Mouse (Mus musculus) urinary bladder, postnatal 4 days (tissue): ENCODE results near the gene Xpnpep2.
A peak's percentile ranks its signal among the peaks of the same experiment; 100 is the strongest.

Experiments used
- DNase-seq, 2 experiments: peaks; one replicate each; pipeline ENCODE4 v3.0.0; 2021 to 2022; ENCODE audit warnings: low spot score in 2 of 2

Gene Xpnpep2

DNA sequence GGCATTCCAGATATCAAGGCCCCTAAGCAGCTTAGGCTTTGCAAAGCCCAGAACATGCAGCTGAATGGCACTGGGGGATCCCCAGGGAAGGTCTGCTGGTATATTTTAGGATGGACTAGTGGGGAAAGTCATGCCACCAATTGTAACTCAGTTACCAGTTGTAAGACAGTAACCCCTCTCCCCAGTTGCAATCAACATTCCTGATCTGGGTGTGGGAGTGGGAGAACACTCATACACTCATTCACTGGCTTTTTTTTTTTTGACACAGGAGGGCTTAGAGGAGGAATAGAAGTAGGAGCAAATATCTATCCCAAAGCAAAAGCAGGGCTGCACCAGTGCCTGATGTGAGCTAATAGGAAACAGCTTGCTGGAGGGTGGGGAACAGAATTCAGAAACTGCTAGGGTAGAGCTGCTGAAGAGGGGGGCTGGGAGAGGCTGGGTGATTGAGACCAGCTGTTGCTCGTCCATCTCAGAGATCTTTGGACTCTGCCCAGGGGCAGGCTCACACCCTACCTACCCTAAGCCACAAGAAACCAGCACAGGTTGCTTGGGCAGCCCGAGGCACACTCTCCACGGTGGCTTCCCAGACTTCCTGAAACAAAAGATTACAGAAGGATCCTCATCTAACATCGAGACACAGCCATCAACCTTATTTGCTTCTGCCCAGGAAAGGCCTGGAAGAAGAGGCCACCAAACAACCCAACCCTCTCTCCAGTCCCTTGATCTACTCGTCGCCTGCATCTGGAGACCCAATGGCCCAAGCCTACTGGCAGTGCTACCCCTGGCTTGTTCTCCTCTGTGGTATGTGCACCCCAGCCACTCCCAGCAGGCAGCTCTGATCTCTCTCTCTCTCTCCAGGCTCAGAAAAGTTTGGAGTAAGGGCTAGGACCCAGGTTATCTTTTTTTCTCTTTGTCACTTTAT, at the start of gene Xpnpep2:
Xpnpep2 (plus strand) TSS at position 332 of the 922 bp plus-strand sequence.
- DNase-seq, result no peak

- no peak for DNase-seq
These were observed 46.0 kb upstream of the Xpnpep2 start for GRCm38 (mm10) chrX:48062481-48062880.

GRCm38 (mm10) chrX:48064166-48064853, 44.2 kb upstream of the Xpnpep2 start:
- DNase-seq, result no peak

DNA sequence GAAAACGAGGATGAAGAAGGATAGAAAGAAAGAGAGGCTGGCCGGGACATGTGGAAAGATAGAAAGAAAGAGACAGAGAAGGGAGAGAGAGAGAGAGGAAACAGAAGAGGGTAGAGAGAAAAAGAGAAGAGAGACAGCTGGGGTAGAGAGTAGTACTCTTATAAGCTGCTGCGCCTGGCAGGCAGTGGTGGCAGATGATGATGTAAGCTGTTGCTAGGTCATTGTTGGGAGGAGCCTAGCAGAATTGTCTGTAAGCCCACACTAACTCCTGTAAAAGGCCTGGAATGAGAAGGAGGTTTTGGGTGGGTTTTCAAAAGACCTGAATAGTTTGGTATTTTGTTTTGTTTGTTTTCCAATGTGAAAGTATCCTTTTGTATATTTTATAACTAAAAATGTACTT, 41.6 kb upstream of the Xpnpep2 start:
- DNase-seq, result no peak

- DNase-seq, result no peak
These were observed 36.6 kb upstream of the Xpnpep2 start for GRCm38 (mm10) chrX:48071961-48072360.

DNA sequence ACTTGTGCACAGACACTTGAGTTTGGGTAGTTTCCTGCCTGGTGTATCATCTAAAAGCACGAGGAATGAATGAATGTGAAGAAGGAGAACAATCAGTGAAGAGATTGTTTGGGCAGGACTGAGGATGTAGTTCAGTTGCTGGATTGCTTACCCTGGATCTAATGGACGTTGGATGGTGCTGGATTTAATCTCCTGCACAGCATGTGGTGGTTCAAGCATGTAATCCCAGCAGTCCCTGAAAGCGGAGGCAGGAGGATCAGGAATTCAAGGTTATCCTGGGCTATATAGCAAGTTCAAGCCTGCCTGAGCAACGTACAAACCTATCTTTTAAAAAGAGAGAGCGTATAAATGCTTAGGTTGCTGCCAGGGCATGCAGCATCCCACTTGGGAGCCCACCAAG, 36.1 kb upstream of the Xpnpep2 start:
- no peak for DNase-seq

DNA sequence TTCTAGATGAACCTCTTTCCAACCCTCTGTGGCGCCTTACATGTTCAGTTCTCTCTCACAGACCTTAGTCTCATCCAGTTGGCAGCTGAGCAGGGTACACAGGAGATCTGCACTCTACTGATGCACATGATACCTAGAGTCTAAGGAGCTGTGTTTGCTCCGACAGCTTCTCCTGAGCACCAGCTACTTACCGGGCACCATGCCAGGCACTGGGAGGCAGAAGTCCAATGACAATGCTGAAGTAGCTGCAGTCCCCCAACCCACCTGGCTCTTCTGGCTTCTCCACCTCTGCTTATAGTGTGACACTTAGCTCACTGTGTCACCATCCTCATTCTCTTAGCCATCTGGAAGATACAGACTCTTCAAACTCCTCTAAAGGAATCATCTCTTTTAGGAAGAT, 33.8 kb upstream of the Xpnpep2 start:
- DNase-seq, result no peak

DNA sequence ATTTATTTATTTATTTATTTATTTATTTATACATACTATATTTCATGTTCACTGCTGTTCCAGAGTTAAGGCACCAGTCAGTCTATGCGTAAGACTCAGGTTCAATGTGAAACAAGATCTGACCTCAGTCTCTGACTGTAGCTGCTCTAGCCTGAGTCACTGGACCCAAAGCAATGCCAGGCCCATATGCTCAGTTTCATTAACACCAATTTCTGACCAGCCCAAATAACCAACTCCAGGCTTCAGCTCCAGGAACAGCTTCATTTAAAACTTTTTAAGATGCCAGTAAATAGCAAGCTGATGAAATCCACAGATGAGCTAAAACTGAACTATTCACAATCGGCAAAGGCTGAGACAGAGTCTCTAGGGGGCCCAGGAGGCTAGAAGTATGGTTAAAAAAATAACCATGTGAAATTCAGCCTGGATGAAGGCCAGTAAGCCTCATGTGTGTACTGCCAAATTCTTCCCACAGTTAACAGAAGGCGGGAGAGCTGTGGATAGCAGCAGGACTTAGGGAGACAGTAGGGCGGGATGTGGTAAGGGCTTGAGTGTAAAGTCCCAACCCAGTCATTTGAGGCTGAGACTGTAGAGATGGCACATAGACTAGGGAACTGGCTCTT, 31.6 kb upstream of the Xpnpep2 start:
- no peak for DNase-seq

- DNase-seq, result no peak
These were observed 26.2 kb upstream of the Xpnpep2 start for GRCm38 (mm10) chrX:48082364-48082763.

GRCm38 (mm10) chrX:48092129-48092528, 16.4 kb upstream of the Xpnpep2 start:
- DNase-seq, result no peak

- no peak for DNase-seq
These were observed 15.0 kb upstream of the Xpnpep2 start for GRCm38 (mm10) chrX:48093555-48093954.

DNA sequence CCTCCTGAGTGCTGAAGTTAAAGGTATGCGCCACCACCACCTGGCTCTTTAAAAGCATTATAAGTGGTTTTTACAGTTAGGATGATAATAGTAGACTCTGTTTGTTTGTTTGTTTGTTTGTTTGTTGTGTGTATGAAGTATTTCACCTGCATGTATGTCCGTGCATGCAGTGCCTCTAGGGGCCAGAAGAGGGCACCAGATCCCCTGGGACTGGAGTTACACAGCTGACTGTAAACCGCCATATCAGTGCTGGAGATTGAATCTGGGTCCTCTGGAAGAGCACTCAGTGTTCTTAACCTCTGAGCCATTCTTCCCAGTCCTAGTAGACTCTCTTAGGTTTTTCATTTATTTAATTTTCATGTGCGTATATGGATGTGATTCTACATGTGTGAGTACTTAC, 13.9 kb upstream of the Xpnpep2 start:
- DNase-seq, result no peak

GRCm38 (mm10) chrX:48096580-48096979, 11.9 kb upstream of the Xpnpep2 start:
- DNase-seq, result no peak

- DNase-seq, result no peak
These were observed 9.9 kb upstream of the Xpnpep2 start for GRCm38 (mm10) chrX:48098470-48099129.

GRCm38 (mm10) chrX:48099871-48100270, 8.7 kb upstream of the Xpnpep2 start:
- DNase-seq, result peak in 1 of 2 experiments; percentile 16

GRCm38 (mm10) chrX:48103256-48103655, 5.3 kb upstream of the Xpnpep2 start:
- DNase-seq, result no peak

- no peak for DNase-seq
These were observed 3.6 kb upstream of the Xpnpep2 start for GRCm38 (mm10) chrX:48104736-48105441.

DNA sequence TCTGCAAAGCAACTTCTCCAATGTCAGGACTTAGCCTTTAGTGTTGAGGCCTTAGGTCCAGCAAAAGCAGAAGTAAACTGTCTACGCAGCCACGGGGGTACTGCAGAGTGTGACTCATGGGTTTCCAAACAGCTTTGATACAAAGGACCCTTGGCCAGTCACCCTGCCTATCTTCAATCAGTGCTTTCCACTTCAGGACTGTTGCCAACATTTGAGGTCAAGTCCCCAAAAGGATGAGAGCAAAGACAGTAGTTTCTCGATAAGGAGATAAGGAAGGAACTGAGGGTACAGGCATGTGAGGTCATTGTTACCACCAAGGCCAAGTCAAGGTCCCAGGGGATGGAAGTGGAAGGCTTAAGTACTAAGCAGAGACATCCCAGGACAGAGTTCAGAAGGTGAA, 2.3 kb upstream of the Xpnpep2 start:
- DNase-seq, result no peak

DNA sequence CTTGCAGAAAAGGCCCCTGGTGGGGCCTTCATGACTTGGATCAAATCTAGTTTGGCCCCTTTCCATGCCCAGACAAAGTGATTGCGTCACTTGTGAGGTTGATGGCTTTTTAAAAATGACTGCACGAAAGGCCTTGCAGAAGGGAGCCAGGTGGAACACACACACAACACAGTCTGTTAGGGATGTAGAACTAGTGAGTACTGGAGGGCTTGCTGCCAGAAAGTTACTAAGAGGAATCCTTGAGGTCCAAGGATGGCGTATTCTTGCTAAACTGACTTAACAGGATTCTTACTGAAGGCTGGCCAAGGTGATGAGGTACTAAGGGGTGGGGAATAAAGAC, 761 bp downstream of the Xpnpep2 start:
- no peak for DNase-seq

- DNase-seq, result no peak
These were observed 10.8 kb downstream of the Xpnpep2 start for GRCm38 (mm10) chrX:48119294-48119693.
